Mouse (Mus musculus) bone marrow, adult 2 months (tissue): ENCODE results near the gene Gm13088. TPM values are rescaled to one million over a fixed set of nuclear protein-coding genes. Genes with fewer than 3 reads are reported as not detected.
"Not testable (repeated sequence)": the region's sequence is repeated elsewhere in the genome, so short reads cannot be mapped to it uniquely, and the experiment has no call there.

Experiments used
- H3K27ac ChIP-seq: fragments of 200-500 bp; 2 replicates; pipeline ENCODE4 v1.5.1; 2012; ENCODE audit warnings: low read depth, mild to moderate bottlenecking, control low read depth, inconsistent platforms, low read length; ENCODE audit not compliant: control insufficient read depth, poor library complexity, insufficient read depth
- H3K4me1 ChIP-seq: fragments of 200-500 bp; 2 replicates; pipeline ENCODE4 v1.6.1; 2011; ENCODE audit warnings: low read length; ENCODE audit not compliant: control insufficient read depth, insufficient read depth
- H3K4me3 ChIP-seq: fragments of 200-500 bp; replicated peaks from 2 replicates; pipeline ENCODE3; 2011; ENCODE audit warnings: mild to moderate bottlenecking, low read depth, low read length, control low read depth; ENCODE audit not compliant: control insufficient read depth
- CTCF ChIP-seq: fragments of 200-500 bp; IDR thresholded peaks from 2 replicates; pipeline ENCODE4 v1.5.1; 2011; ENCODE audit warnings: low read length, control low read depth; ENCODE audit not compliant: control insufficient read depth, insufficient read depth
- POLR2A ChIP-seq: fragments of 200-500 bp; IDR thresholded peaks from 2 replicates; pipeline ENCODE4 v1.6.1; 2011; ENCODE audit warnings: low read depth, mild to moderate bottlenecking, control low read depth, low read length, borderline replicate concordance; ENCODE audit not compliant: control insufficient read depth
- WGBS: fragments of 180-500 bp; shearing (Covaris S2); methylation state at CpG from one replicate; pipeline ENCODE4 v1.1.7; 2018; 5-methylcytosine and 5-hydroxymethylcytosine counted together
- polyA plus RNA-seq: library from polyadenylated mRNA; stranded (reverse); fragments of >200 nt; gene quantifications from 2 replicates; pipeline ENCODE4 v1.2.4, GENCODE M21; 2011; ENCODE audit warnings: low replicate concordance; ENCODE audit not compliant: missing spikeins, insufficient read depth, insufficient read length

The Gm13088 gene
- not detected in 2 replicates for polyA plus RNA-seq

GRCm38 (mm10) chr4:143657146-143657545 lies at the start of gene Gm13088:
Gene Gm13088, minus strand, starts transcription at chr4:143657246.
- not testable (repeated sequence) for H3K4me1 ChIP-seq, H3K4me3 ChIP-seq, H3K27ac ChIP-seq

DNA sequence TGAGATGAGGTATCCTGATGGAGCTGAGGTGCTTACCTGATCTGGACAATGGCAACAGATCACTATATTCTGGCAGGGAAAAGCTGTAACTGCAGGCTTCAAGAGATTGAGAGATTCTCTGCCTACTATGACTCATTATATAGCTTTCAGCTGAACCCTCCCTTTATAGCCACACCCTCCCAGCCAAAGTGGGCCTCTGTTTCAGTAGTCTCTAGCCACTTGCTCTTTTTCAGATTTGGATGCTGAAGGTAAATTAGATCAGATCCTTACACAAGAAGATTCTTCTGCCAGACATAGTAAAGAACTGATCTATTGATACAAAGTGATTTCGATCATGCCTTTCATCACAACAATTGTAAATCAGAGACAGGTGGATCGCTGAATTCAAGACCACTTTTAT lies 45.6 kb upstream of the Gm13088 start, which contains the start of gene Gm13089:
Gm13089 (minus strand) TSS at position 101 of the 400 bp plus-strand sequence.
- Histone ChIP-seq H3K4me3 (no peak within 1 kb of the TSS), H3K27ac (no peak within 1 kb of the TSS), H3K4me1 (no peaks in the 10 kb centered on the region)
- TF ChIP-seq CTCF: no peak
- no peak for TF ChIP-seq POLR2A
- 76% methylated on average over 2 of the region's 2 CpGs for WGBS

DNA sequence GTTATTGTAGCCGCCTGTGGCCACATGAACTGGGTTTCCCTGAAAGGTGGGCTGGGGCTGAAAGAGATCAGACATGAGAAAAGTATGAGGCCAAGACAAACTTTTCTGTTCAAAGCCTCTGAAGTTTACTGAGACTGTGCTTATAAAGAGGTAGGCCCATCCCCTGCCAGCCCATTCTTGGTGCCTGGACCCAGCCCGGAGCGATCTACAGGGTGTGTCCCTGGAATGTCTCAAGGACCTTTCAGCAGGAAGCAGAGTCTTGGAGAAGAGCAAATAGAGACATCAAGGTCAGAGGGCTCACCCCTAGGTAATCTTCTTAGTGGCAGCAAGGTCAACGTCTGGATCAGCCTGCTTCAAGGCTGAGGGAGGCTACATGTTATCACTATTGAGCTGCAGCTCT lies 38.9 kb downstream of the Gm13088 start:
- H3K4me3 ChIP-seq, H3K27ac ChIP-seq, H3K4me1 ChIP-seq: not testable (repeated sequence)
- 77% methylated on average over 4 of the region's 4 CpGs for WGBS

- H3K4me1 ChIP-seq, H3K4me3 ChIP-seq, H3K27ac ChIP-seq: not testable (repeated sequence)
Measured at GRCm38 (mm10) chr4:143614703-143615102, 42.3 kb downstream of the Gm13088 start, which contains the start of gene Gm13083. Gene Gm13083, plus strand, starts transcription at chr4:143615003.

DNA sequence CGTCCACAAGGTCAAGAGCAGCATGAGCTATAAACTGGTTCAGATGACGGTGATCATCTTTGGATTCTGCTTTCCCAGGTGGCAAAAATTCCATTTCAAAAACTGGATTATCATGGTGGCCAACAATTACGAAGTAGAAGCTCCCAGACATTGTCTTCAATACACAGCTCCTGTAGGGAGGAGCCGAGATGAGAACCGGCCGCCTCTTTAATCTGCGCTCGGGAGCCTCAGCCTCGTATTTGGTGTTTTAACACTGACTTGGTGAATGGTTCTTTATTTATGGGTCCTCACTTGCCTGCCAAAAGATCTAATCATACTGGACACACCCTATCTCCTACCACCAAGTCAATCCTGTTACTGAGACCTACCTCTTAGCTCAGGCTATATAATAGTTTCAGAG lies 45.1 kb downstream of the Gm13088 start:
- WGBS: 75% methylated on average over 9 of the region's 9 CpGs
- not testable (repeated sequence) for H3K27ac ChIP-seq, H3K4me3 ChIP-seq, H3K4me1 ChIP-seq

Other genes starting within 250 kb of the Gm13088 start
- 3.4 and 4.3 TPM in 2 replicates for gene Pramef8, start 244.8 kb downstream of the Gm13088 start, polyA plus RNA-seq
- not detected in 2 replicates for gene Oog4, start 206.9 kb downstream of the Gm13088 start, polyA plus RNA-seq
- gene Gm13043, start 145.9 kb downstream of the Gm13088 start, polyA plus RNA-seq: not detected in 2 replicates
- gene Gm13040, start 121.3 kb downstream of the Gm13088 start, polyA plus RNA-seq: not detected in 2 replicates
- not detected in 2 replicates for gene BC080695, start 105.5 kb downstream of the Gm13088 start, polyA plus RNA-seq
- not detected in 2 replicates for gene Gm13057, start 105.5 kb downstream of the Gm13088 start, polyA plus RNA-seq
- not detected in 2 replicates for gene Gm13083, start 42.2 kb downstream of the Gm13088 start, polyA plus RNA-seq
- not detected in 2 replicates for gene Gm13089, start 45.5 kb upstream of the Gm13088 start, polyA plus RNA-seq
- gene Gm13078, start 62.2 kb upstream of the Gm13088 start, polyA plus RNA-seq: not detected in 2 replicates
- gene Gm13023, start 132.1 kb upstream of the Gm13088 start, polyA plus RNA-seq: not detected in 2 replicates
- not detected in 2 replicates for gene Gm13084, start 158.8 kb upstream of the Gm13088 start, polyA plus RNA-seq
- gene Gm13103, start 189.3 kb upstream of the Gm13088 start, polyA plus RNA-seq: not detected in 2 replicates
- gene Pramef6, start 243.1 kb upstream of the Gm13088 start, polyA plus RNA-seq: not detected in 2 replicates